Comparison of ENCODE assay signal across 15 mouse cellular contexts in genomic region chr11:22057538-22057937, GRCm38 (mm10). TPM values are rescaled to one million over a fixed set of nuclear protein-coding genes. Genes with fewer than 3 reads are reported as not detected.
"Had no signal": no experiment of that assay in that cellular context is flagged by ENCODE, and none has a peak within 500 bp of the region (broad histone marks: within the 10 kb centered on the region; RNA-seq: fewer than 3 reads in every experiment).

No protein-coding gene starts in this region.

- ATAC-seq: lung, postnatal 0 days had no signal

- H3K9me3 ChIP-seq: limb, embryonic 10.5 days; liver, embryonic 15.5 days; stomach, embryonic 15.5 days had no signal

- H3K9ac ChIP-seq: liver, embryonic 15.5 days; stomach, embryonic 15.5 days had no signal

- H3K27me3 ChIP-seq: liver, embryonic 15.5 days; stomach, embryonic 15.5 days had no signal

- H3K27ac ChIP-seq: kidney, postnatal 0 days; limb, embryonic 10.5 days; liver, embryonic 15.5 days; stomach, embryonic 15.5 days had no signal

- DNase-seq: kidney, adult 11 months; kidney, adult 9 months; kidney, postnatal 36 days; lung, adult 2 months; lung, postnatal 36 days; right cerebral cortex, postnatal 14 days; thymus, adult 2 months; thymus, postnatal 25 days had no signal

- H3K4me3 ChIP-seq: limb, embryonic 10.5 days; liver, embryonic 15.5 days; stomach, embryonic 15.5 days had no signal

- H3K4me1 ChIP-seq: limb, embryonic 10.5 days; liver, embryonic 15.5 days; stomach, embryonic 15.5 days had no signal

- H3K4me2 ChIP-seq: liver, embryonic 11.5 days; liver, embryonic 15.5 days; stomach, embryonic 15.5 days had no signal

RNA-seq across cellular contexts. Expression of gene Otx1, which starts 54.8 kb away (rescaled TPM):
- polyA plus RNA-seq: kidney, postnatal 0 days; liver, embryonic 15.5 days; spleen, adult 2 months had no signal
